Mouse (Mus musculus) forebrain, embryonic 13.5 days (tissue): ENCODE data around the gene Ckb. TPM values are rescaled to one million over a fixed set of nuclear protein-coding genes. Genes with fewer than 3 reads are reported as not detected.

ENCODE experiments used
- ATAC-seq: fragments of 200-750 bp; cut with Nextera tagmentation; 2 replicates; pipeline ENCODE4 v1.8.0; 2017
- H3K27ac ChIP-seq: fragments of 300-500 bp; sonication (generic); 2 replicates; pipeline ENCODE4 v1.5.1; 2015; ENCODE audit warnings: inconsistent platforms, mild to moderate bottlenecking, moderate library complexity
- H3K27me3 ChIP-seq: fragments of 300-500 bp; sonication (generic); 2 replicates; pipeline ENCODE4 v1.6.1; 2015; ENCODE audit warnings: mild to moderate bottlenecking, inconsistent platforms
- H3K36me3 ChIP-seq: fragments of 300-500 bp; sonication (generic); 2 replicates; pipeline ENCODE4 v1.6.1; 2015; ENCODE audit warnings: mild to moderate bottlenecking, inconsistent platforms; ENCODE audit not compliant: poor library complexity, severe bottlenecking
- H3K4me1 ChIP-seq: fragments of 300-500 bp; sonication (generic); 2 replicates; pipeline ENCODE4 v1.6.1; 2015; ENCODE audit warnings: inconsistent platforms
- H3K4me2 ChIP-seq: fragments of 300-500 bp; sonication (generic); 2 replicates; pipeline ENCODE4 v1.6.1; 2015; ENCODE audit warnings: inconsistent platforms, mild to moderate bottlenecking, moderate library complexity
- H3K4me3 ChIP-seq: fragments of 300-500 bp; sonication (generic); 2 replicates; pipeline ENCODE4 v1.5.1; 2015; ENCODE audit warnings: mild to moderate bottlenecking, inconsistent platforms
- H3K9ac ChIP-seq: fragments of 300-500 bp; sonication (generic); 2 replicates; pipeline ENCODE4 v1.6.1; 2015; ENCODE audit warnings: mild to moderate bottlenecking, inconsistent platforms
- H3K9me3 ChIP-seq: fragments of 300-500 bp; sonication (generic); replicated peaks from 2 replicates; pipeline ENCODE4 v1.6.1; 2016; ENCODE audit warnings: inconsistent platforms
- WGBS: fragments of 180-500 bp; shearing (Covaris S2); methylation state at CpG from one replicate; pipeline ENCODE4 v1.1.7; 2015; 5-methylcytosine and 5-hydroxymethylcytosine counted together
- polyA plus RNA-seq: library from polyadenylated mRNA; unstranded; fragments of >200 nt; fragmentation: Nextera tagmentation; extraction: Ambion mirVana; gene quantifications from 2 replicates; pipeline ENCODE4 v1.2.1, GENCODE M21; 2015

The Ckb gene
- polyA plus RNA-seq, 1 experiment from 2014 or later, result 2,311 TPM

- H3K36me3 ChIP-seq, result peaks cover 13% of the 10 kb centered on the region
- peak overlapping the region; percentile 43 for H3K9ac ChIP-seq
- ATAC-seq, result no peak
- WGBS, result 40% methylated on average over 2 of the region's 2 CpGs
- no peaks in the 10 kb centered on the region for H3K27me3 ChIP-seq
- no peaks in the 10 kb centered on the region for H3K9me3 ChIP-seq
- H3K4me2 ChIP-seq, result peak overlapping the region; percentile 20; the same call in 1 of the 2 replicates
- H3K27ac ChIP-seq, result peak overlapping the region; percentile 92
- peaks cover 59% of the 10 kb centered on the region for H3K4me1 ChIP-seq
- no peak overlapping the region for H3K4me3 ChIP-seq
Observed at GRCm38 (mm10) chr12:111688069-111688428, 15.9 kb upstream of the Ckb start.

GRCm38 (mm10) chr12:111687350-111688068, 15.4 kb upstream of the Ckb start:
- peak overlapping the region; percentile 92 for H3K27ac ChIP-seq
- H3K4me1 ChIP-seq, result peaks cover 53% of the 10 kb centered on the region
- H3K9me3 ChIP-seq, result no peaks in the 10 kb centered on the region
- H3K4me2 ChIP-seq, result peak overlapping the region; percentile 20
- H3K4me3 ChIP-seq, result no peak overlapping the region
- peak; percentile 79 for ATAC-seq
- 17% methylated on average over 14 of the region's 14 CpGs for WGBS
- H3K9ac ChIP-seq, result peak overlapping the region; percentile 43
- no peaks in the 10 kb centered on the region for H3K27me3 ChIP-seq
- peaks cover 18% of the 10 kb centered on the region for H3K36me3 ChIP-seq

GRCm38 (mm10) chr12:111686390-111686789, 14.3 kb upstream of the Ckb start:
- 0 out of 2 replicates have a peak overlapping the region, but pooled peaks have one; percentile 27 for H3K9ac ChIP-seq

GRCm38 (mm10) chr12:111682806-111683205, 10.7 kb upstream of the Ckb start:
- H3K9me3 ChIP-seq, result no peaks in the 10 kb centered on the region
- peaks cover 29% of the 10 kb centered on the region for H3K4me1 ChIP-seq
- peaks cover 40% of the 10 kb centered on the region for H3K36me3 ChIP-seq
- no peak overlapping the region for H3K4me2 ChIP-seq
- H3K9ac ChIP-seq, result no peak overlapping the region
- ATAC-seq, result no peak
- no peak overlapping the region for H3K4me3 ChIP-seq
- 63% methylated on average over 5 of the region's 5 CpGs for WGBS
- H3K27me3 ChIP-seq, result no peaks in the 10 kb centered on the region
- no peak overlapping the region for H3K27ac ChIP-seq

More at GRCm38 (mm10) chr12:111686390-111686789, 14.3 kb upstream of the Ckb start:
- 90% methylated on average over 4 of the region's 4 CpGs for WGBS
- Histone ChIP-seq H3K27me3 (no peaks in the 10 kb centered on the region), H3K4me2 (no peak overlapping the region), H3K27ac (peak overlapping the region; percentile 92), H3K36me3 (peaks cover 29% of the 10 kb centered on the region), H3K4me1 (peaks cover 42% of the 10 kb centered on the region), H3K4me3 (no peak overlapping the region), H3K9me3 (no peaks in the 10 kb centered on the region)
- no peak for ATAC-seq

- no peak for ATAC-seq
- no peak overlapping the region for H3K4me3 ChIP-seq
- peaks cover 29% of the 10 kb centered on the region for H3K4me1 ChIP-seq
- H3K9me3 ChIP-seq, result no peaks in the 10 kb centered on the region
- no peaks in the 10 kb centered on the region for H3K27me3 ChIP-seq
- H3K9ac ChIP-seq, result no peak overlapping the region
- no peak overlapping the region for H3K27ac ChIP-seq
- peaks cover 40% of the 10 kb centered on the region for H3K36me3 ChIP-seq
- WGBS, result 81% methylated on average over 5 of the region's 5 CpGs
- H3K4me2 ChIP-seq, result no peak overlapping the region
Observed at GRCm38 (mm10) chr12:111682003-111682402, 9.9 kb upstream of the Ckb start.

- no peaks in the 10 kb centered on the region for H3K27me3 ChIP-seq
- H3K4me2 ChIP-seq, result no peak overlapping the region
- H3K4me1 ChIP-seq, result peaks cover 23% of the 10 kb centered on the region
- no peak overlapping the region for H3K27ac ChIP-seq
- peaks cover 40% of the 10 kb centered on the region for H3K36me3 ChIP-seq
- WGBS, result 90% methylated on average over 8 of the region's 8 CpGs
- no peak overlapping the region for H3K4me3 ChIP-seq
- no peak overlapping the region for H3K9ac ChIP-seq
- ATAC-seq, result no peak
- no peaks in the 10 kb centered on the region for H3K9me3 ChIP-seq
Observed at GRCm38 (mm10) chr12:111681305-111681704, 9.2 kb upstream of the Ckb start.

GRCm38 (mm10) chr12:111680661-111681060, 8.5 kb upstream of the Ckb start:
- H3K4me1 ChIP-seq, result peaks cover 23% of the 10 kb centered on the region
- no peak for ATAC-seq
- WGBS, result 95% methylated on average over 13 of the region's 13 CpGs
- no peak overlapping the region for H3K27ac ChIP-seq
- H3K36me3 ChIP-seq, result peaks cover 40% of the 10 kb centered on the region
- no peak overlapping the region for H3K4me2 ChIP-seq
- H3K4me3 ChIP-seq, result no peak overlapping the region
- no peaks in the 10 kb centered on the region for H3K27me3 ChIP-seq
- no peak overlapping the region for H3K9ac ChIP-seq
- H3K9me3 ChIP-seq, result no peaks in the 10 kb centered on the region

- peak overlapping the region; percentile 98 for H3K4me2 ChIP-seq
- 58% methylated on average over 7 of the region's 7 CpGs for WGBS
- peak overlapping the region; percentile 80 for H3K9ac ChIP-seq
- H3K9me3 ChIP-seq, result no peaks in the 10 kb centered on the region
- H3K27ac ChIP-seq, result no peak overlapping the region
- peaks cover 23% of the 10 kb centered on the region for H3K4me1 ChIP-seq
- H3K36me3 ChIP-seq, result peaks cover 37% of the 10 kb centered on the region
- ATAC-seq, result no peak
- H3K27me3 ChIP-seq, result peaks cover 2% of the 10 kb centered on the region
- H3K4me3 ChIP-seq, result peak overlapping the region; percentile 90
Observed at GRCm38 (mm10) chr12:111678997-111679396, 6.9 kb upstream of the Ckb start.

- peak overlapping the region; percentile 90 for H3K4me3 ChIP-seq
- H3K4me2 ChIP-seq, result peak overlapping the region; percentile 98
- H3K9me3 ChIP-seq, result no peaks in the 10 kb centered on the region
- peaks cover 33% of the 10 kb centered on the region for H3K36me3 ChIP-seq
- no peak for ATAC-seq
- H3K4me1 ChIP-seq, result peaks cover 23% of the 10 kb centered on the region
- no peak overlapping the region for H3K27ac ChIP-seq
- WGBS, result 5% methylated on average over 13 of the region's 13 CpGs
- H3K27me3 ChIP-seq, result peaks cover 6% of the 10 kb centered on the region
- H3K9ac ChIP-seq, result peak overlapping the region; percentile 80
Observed at GRCm38 (mm10) chr12:111678670-111678933, 6.5 kb upstream of the Ckb start.

- Histone ChIP-seq H3K4me1 (peaks cover 23% of the 10 kb centered on the region), H3K9ac (peak within 1 kb of the TSS; percentile 80), H3K4me2 (peak within 1 kb of the TSS; percentile 98), H3K9me3 (no peaks in the 10 kb centered on the region), H3K27me3 (peaks cover 8% of the 10 kb centered on the region), H3K27ac (peak within 1 kb of the TSS; percentile 93), H3K4me3 (peak within 1 kb of the TSS; percentile 90), H3K36me3 (peaks cover 28% of the 10 kb centered on the region)
- WGBS, result under 1% methylated on average over 51 of the region's 51 CpGs
- ATAC-seq, result peak; percentile 88
Observed at GRCm38 (mm10) chr12:111677882-111678669, 5.9 kb upstream of the Ckb start, which contains the start of gene Trmt61a. Gene Trmt61a (plus strand): TSS chr12:111678105.

- H3K27ac ChIP-seq, result peak overlapping the region; percentile 93
- H3K9me3 ChIP-seq, result no peaks in the 10 kb centered on the region
- WGBS, result 16% methylated on average over 5 of the region's 5 CpGs
- peaks cover 8% of the 10 kb centered on the region for H3K27me3 ChIP-seq
- peaks cover 29% of the 10 kb centered on the region for H3K4me1 ChIP-seq
- peak; percentile 26 for ATAC-seq
- H3K4me2 ChIP-seq, result peak overlapping the region; percentile 98
- peaks cover 21% of the 10 kb centered on the region for H3K36me3 ChIP-seq
- peak overlapping the region; percentile 80 for H3K9ac ChIP-seq
- peak overlapping the region; percentile 90 for H3K4me3 ChIP-seq
Observed at GRCm38 (mm10) chr12:111677421-111677820, 5.3 kb upstream of the Ckb start.

- Histone ChIP-seq H3K36me3 (peaks cover 10% of the 10 kb centered on the region), H3K9ac (no peak overlapping the region), H3K9me3 (no peaks in the 10 kb centered on the region), H3K4me3 (no peak overlapping the region), H3K4me2 (no peak overlapping the region), H3K4me1 (peaks cover 30% of the 10 kb centered on the region), H3K27ac (no peak overlapping the region), H3K27me3 (peaks cover 8% of the 10 kb centered on the region)
- 85% methylated on average over 6 of the region's 6 CpGs for WGBS
- ATAC-seq, result no peak
Observed at GRCm38 (mm10) chr12:111675797-111676580, 3.9 kb upstream of the Ckb start.
